Mouse (Mus musculus): ENCODE results near the gene Tcea2. TPM values are rescaled to one million over a fixed set of nuclear protein-coding genes. Genes with fewer than 3 reads are reported as not detected.

The Tcea2 gene
- total RNA-seq, 2 experiments from 2014 or later = 5.6 to 6.3 TPM

GRCm38 (mm10) chr2:181675454-181675853 is 4.7 kb upstream of the Tcea2 start:
- peak; percentile 52 for DNase-seq

- DNase-seq = no peak
Measured at GRCm38 (mm10) chr2:181676424-181676823, 3.7 kb upstream of the Tcea2 start.

GRCm38 (mm10) chr2:181677096-181677754 is 2.9 kb upstream of the Tcea2 start:
- DNase-seq = no peak

DNA sequence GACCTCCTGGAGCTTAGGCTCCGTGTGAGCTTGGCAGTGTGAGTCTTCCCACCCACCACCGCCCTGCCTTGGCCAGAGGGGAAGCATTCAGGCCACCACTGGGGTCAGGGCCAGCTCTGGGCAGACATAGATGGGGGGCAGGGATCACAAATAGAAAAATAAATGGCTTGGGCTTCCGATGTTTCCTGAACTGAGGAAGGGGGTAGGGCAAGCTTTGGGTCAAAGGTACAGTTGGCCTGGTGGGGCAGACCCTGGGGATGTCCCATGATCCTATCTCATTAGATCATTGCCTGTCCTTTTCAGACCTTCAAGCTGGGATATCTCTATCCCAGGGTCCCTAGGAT is 2.4 kb upstream of the Tcea2 start:
- no peak for DNase-seq

GRCm38 (mm10) chr2:181678780-181679179 is 1.3 kb upstream of the Tcea2 start:
- peak; percentile 54 for DNase-seq

GRCm38 (mm10) chr2:181680716-181681117 is 607 bp downstream of the Tcea2 start:
- DNase-seq = no peak

GRCm38 (mm10) chr2:181681978-181682377 is 1.9 kb downstream of the Tcea2 start:
- DNase-seq = no peak

DNA sequence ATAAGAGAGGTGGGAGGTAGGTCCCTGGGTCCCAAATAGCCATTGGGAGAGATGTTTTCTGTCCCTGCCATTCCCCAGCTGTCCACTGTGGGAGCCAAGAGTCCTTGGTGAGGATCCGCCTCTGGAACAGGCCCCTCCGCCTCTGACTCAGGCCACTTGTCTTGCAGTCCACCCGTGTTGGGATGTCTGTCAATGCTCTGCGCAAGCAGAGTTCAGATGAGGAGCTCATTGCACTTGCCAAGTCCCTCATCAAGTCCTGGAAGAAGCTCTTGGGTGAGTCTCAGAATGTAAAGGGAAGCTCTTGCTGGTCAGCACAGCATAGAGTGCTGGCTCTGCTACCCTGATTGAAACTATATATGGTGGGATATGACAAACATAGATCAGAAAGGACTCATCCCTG is 3.3 kb downstream of the Tcea2 start:
- no peak for DNase-seq

- no peak for DNase-seq
Measured at GRCm38 (mm10) chr2:181684713-181685112, 4.6 kb downstream of the Tcea2 start.

DNA sequence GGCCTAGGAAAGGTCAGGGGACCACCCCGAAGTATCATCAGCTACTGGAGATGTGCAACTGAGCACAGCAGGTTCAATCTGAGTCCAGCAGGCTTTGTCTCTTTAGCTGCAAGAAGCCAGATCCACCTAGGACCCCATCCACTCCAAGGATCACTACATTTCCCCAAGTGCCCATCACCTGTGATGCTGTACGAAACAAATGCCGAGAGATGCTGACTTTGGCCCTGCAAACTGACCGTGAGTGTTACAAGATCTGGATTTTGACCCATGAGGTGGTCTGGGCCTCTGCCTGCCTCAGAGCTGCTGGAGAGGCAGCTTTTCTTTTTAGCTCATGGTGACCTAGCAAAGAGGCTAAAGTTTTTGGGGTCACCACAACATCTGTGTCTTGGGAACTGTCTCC is 5.6 kb downstream of the Tcea2 start:
- DNase-seq = no peak

- DNase-seq = no peak
Measured at GRCm38 (mm10) chr2:181687586-181687985, 7.5 kb downstream of the Tcea2 start.

DNA sequence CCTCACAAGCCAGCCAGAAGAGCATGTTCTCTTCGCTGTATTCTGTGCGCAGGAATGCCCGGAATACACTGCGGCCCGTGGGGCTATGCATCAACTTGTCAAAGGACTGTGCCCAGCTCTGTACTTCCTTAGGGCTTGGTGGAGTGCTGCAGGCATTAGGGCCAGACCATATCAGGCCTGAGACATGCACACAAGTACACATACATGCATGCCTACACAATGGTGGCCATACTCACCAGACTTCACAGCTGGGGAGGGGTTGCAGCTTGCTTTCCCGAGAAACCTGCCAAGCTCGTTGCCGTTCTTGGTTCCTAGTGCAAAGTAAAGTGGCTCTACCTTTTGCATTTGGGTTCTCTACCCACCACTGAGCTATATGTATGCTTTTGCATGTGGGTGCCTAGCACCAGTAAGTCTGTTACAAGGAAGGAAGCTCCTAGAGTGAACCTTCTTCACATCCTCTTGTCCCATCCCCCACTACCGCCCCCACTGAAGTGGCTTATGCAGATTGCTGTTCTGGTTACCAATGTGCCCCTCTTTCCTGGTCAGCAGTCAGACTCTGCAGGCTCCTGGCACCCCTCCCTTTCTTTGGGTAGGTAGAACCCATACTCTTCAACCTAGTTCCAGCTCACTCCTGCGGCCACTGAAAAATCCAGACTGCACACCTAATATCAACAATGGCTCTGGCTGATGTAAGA is 9.5 kb downstream of the Tcea2 start:
- no peak for DNase-seq

GRCm38 (mm10) chr2:181691083-181691482 is 11.0 kb downstream of the Tcea2 start:
- DNase-seq = no peak

DNA sequence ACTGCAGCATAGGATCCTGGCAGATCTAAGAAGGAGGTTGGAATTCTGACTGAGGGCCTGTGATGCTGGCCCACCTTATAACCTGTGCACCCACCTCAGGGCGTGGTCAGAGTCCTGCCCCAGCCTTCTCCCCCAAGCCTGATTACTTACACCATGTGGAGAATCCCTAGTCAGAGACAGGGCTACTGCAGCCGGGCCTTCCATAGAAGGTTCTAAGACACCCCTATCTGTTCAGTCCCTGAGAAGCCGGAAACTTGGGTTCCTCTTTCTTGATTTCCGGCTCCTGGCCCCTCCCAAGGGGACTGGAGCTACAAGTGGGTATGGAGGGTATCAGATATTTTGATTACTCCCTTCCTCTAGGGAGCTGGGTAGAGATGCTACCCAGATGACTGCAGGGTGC is 11.5 kb downstream of the Tcea2 start:
- DNase-seq = no peak

GRCm38 (mm10) chr2:181692304-181692703 is 12.2 kb downstream of the Tcea2 start:
- DNase-seq = no peak

- DNase-seq = peak; percentile 77
Measured at GRCm38 (mm10) chr2:181693339-181694280, 13.5 kb downstream of the Tcea2 start, which contains the start of gene Rgs19. TSS of gene Rgs19 (minus strand) at chr2:181693977.

- DNase-seq = no peak
Measured at GRCm38 (mm10) chr2:181694581-181694980, 14.5 kb downstream of the Tcea2 start.

GRCm38 (mm10) chr2:181695776-181696175 is 15.7 kb downstream of the Tcea2 start:
- no peak for DNase-seq

DNA sequence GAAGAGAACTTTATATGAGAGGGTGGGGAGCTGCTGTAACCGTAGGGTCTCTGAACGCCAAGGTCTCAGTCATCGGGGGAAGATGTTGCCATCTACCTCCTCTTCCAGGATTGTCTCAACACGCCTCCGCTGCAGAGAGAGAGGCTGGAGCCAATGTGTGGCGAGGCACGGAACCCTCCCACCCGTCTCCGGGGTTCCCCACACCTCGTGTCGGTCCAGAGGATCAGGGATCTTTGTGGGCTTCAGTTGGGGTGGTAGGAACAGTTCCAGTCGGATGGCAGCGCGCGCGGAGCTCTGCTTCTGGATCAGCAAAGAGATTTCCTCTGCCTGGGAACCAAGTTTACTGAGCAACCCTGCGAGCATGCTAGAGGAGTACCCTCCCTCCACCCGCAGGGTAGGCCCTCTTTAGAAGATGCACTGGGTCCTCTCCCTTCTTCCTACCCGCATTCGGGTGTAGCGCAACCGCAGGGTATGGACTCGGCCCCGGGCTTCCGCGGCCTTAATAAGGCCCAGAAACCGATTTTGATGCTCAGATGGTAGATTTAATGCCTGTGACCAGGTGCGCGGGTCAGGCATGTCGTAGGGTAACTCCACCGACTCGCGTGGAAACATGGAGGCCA is 16.8 kb downstream of the Tcea2 start:
- no peak for DNase-seq

DNA sequence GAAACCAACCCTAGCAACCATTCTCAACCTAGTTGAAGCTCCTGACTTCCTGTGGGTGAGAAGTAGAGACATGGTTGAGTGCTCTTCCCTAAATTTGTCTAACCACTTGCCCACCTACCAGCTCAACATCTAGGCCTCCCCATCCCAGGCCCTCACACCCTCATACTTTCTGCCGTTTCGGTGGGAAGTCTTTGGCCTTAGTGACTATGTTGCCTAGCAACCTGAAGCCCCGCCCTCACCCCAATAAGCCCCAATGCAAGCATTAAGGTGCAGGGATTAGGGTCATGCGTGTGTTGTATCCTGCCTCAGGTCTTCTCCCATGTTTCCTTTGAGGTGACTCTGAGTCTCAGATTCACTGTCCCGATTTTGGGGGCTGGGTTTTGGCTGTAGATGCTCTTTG is 18.1 kb downstream of the Tcea2 start, which contains the start of gene Lkaaear1:
TSS of gene Lkaaear1 (minus strand) at position 202 of the 400 bp plus-strand sequence.
- no peak for DNase-seq

DNA sequence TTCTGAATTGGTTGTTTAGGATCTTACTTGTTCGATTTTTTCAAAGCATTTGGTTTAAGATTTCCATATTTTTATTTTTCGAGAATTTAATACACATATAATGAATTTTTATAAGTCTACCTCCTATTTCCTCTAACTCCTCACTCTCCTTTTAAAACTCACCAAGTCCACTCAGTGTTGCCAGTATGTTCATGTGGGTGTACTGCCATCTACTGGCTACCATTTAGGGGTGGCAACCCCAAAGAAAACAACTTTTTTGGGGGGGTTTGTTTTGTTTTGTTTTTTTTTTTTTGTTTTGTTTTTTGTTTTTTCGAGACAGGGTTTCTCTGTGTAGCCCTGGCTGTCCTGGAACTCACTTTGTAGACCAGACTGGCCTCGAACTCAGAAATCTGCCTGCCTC is 26.6 kb downstream of the Tcea2 start:
- DNase-seq = no peak

DNA sequence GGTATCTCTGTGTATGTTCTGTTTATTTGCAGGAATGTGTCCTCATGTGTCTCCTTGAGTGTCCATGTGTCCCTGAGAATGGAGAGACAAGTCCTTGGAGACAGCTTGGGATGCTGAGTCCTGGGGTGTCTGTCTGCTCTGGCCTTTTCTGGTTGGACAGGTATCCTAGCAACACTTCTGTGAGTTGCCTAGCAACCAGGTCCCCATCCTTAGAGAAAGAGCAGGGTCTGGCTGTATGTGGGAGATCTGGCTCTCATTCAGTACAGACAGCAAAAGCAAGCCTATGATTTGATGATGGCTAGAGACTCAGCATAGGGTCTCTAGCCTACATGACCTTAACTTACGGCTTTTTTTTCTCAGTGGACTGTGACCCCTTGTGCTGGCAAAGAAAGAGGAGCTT is 33.6 kb downstream of the Tcea2 start:
- no peak for DNase-seq

Measured in gastrocnemius, postnatal 10 days (tissue).